Mouse (Mus musculus): ENCODE data around the gene Ccser2. TPM values are rescaled to one million over a fixed set of nuclear protein-coding genes. Genes with fewer than 3 reads are reported as not detected.
A peak's percentile ranks its signal among the peaks of the same experiment; 100 is the strongest.

Gene Ccser2
- polyA plus RNA-seq, 1 experiment from 2014 or later = 103 TPM

DNA sequence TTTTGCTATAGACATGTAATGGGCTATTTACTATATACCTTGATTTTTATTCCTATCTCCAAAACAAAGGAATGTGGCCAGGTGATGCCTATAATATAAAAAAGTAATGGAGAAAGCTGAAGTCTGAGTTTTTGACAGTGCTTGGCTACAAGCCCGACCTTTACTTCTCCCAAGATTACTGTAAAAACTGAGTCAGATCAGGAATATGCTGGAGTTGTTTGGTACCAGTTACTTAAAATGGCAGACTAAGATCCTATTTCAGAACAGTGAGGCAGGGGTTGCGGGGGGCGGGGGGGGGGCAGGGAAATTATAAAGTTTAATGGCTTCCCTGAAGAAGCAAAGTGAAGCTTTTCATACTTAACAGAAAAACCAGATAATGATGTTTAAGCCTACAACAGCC is 73.9 kb downstream of the Ccser2 start:
- ATAC-seq (ENCODE audit: low FRiP score, low read depth) = no peak
- Histone ChIP-seq H3K27ac (replicated peaks) (no peak overlapping the region), H3K9ac (no peak overlapping the region), H3K4me2 (no peak overlapping the region), H3K4me3 (no peak overlapping the region), H3K36me3 (peaks cover 10% of the 10 kb centered on the region; the same call in 1 of the 2 replicates), H3K4me1 (replicated peaks) (no peaks in the 10 kb centered on the region), H3K9me3 (no peaks in the 10 kb centered on the region), H3K27me3 (no peaks in the 10 kb centered on the region)
- WGBS = 94% methylated on average over 3 of the region's 3 CpGs

DNA sequence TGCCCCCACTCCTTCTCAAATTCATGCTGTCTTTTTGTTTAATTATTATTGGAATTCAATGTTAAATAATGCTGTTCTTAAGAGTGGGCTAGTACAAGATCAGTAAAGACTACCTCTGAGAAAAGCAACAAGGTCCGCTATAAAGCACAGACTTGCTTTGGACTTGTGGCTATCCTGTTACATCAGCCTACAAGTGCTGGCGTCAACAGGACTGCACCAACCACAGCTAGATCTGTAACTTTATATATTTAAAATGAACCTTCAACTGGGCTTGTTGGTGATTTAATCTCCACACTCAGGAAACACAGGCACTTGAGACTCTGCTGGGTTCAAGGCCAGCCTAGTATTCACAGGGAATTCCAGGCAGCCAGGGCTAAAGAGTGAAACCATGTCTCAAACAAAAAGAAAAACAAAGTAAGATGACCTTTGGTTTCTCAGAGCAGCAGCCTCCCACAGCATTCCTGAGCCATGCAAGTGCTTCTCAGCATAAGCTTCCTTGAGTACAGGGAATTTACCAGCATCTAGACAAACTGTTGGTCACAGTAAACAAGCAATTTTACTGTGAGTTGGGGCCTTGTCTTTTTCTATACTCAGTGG is 75.7 kb downstream of the Ccser2 start:
- Histone ChIP-seq H3K9ac (no peak overlapping the region), H3K36me3 (0 out of 2 replicates have a peak, but pooled peaks cover 4% of the 10 kb centered on the region), H3K27ac (replicated peaks) (no peak overlapping the region), H3K27me3 (no peaks in the 10 kb centered on the region), H3K9me3 (no peaks in the 10 kb centered on the region), H3K4me2 (no peak overlapping the region), H3K4me3 (no peak overlapping the region), H3K4me1 (replicated peaks) (no peaks in the 10 kb centered on the region)
- no peak for ATAC-seq (ENCODE audit: low FRiP score, low read depth)
- WGBS = 81% methylated on average over 2 of the region's 2 CpGs

DNA sequence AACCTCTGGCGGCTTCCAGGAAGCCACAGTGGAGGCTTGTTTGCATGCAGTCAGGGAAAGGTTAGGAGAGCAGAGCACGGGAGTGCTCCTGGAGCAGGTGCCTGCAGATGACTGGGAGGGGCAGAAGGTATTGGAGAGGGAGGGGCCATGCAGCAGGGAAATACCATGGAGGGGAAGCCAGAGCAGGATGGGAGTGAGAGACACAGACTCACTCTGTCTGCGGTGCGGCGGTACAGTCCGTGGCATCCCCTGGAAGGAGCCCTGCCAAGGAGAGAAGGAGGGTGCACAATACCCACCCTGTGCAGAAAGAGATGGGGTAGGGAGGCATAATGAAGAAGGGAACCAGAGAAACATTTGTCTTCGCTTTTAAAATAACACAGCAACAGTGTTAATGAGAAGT is 78.4 kb downstream of the Ccser2 start:
- no peak overlapping the region for H3K4me3 ChIP-seq
- WGBS = 74% methylated on average over 7 of the region's 7 CpGs
- no peaks in the 10 kb centered on the region for H3K9me3 ChIP-seq
- no peaks in the 10 kb centered on the region for H3K36me3 ChIP-seq
- H3K27me3 ChIP-seq = no peaks in the 10 kb centered on the region
- H3K4me2 ChIP-seq = no peak overlapping the region
- no peak overlapping the region for H3K27ac ChIP-seq (replicated peaks)
- H3K9ac ChIP-seq = no peak overlapping the region
- H3K4me1 ChIP-seq (replicated peaks) = no peaks in the 10 kb centered on the region
- 0 out of 2 replicates have a peak, but pooled peaks have one; percentile 59 for ATAC-seq (ENCODE audit: low FRiP score, low read depth)

DNA sequence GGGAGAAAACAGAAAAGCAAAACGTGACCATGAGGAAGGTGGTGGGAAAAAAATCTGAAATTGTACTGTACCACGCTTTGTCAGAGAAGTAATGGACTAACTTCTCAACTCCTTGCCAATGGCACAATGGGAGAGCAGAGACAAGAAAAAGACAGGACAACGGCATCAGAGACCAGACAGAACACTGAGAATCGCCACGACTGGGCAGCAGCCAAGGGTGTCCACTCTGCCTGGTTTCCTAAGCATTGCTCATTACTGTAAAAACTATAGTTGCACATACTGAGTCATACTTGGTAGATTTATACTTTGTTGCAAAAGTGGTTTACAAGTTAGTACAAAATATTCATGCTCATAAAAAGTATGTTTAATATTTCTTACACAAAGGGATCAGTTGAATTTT is 82.9 kb downstream of the Ccser2 start:
- Histone ChIP-seq H3K4me1 (replicated peaks) (no peaks in the 10 kb centered on the region), H3K4me2 (no peak overlapping the region), H3K27ac (replicated peaks) (no peak overlapping the region), H3K9ac (no peak overlapping the region), H3K36me3 (peaks cover 5% of the 10 kb centered on the region), H3K27me3 (no peaks in the 10 kb centered on the region), H3K9me3 (no peaks in the 10 kb centered on the region), H3K4me3 (no peak overlapping the region)
- WGBS = 81% methylated on average over 5 of the region's 5 CpGs
- ATAC-seq (ENCODE audit: low FRiP score, low read depth) = no peak

DNA sequence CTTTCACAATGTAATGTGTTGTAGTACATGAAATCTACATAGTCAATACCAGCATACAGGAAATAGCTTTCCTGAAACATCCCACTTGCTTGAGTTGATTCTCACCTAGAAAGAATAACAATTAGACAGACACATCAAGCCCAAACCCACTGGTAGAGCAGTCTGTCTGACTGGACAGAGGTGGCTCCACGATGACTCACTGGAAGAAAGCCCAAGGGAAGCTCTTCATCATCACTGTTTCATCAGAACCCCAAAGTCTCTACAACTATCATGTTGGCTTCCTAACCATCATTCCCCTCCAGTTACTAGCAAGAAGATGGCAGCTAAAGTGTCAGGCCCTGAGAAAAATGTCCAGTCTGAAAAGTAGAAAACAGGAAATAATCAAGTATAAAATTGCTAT is 83.5 kb downstream of the Ccser2 start:
- no peak overlapping the region for H3K4me2 ChIP-seq
- ATAC-seq (ENCODE audit: low FRiP score, low read depth) = no peak
- 97% methylated on average over 1 of the region's 1 CpGs for WGBS

DNA sequence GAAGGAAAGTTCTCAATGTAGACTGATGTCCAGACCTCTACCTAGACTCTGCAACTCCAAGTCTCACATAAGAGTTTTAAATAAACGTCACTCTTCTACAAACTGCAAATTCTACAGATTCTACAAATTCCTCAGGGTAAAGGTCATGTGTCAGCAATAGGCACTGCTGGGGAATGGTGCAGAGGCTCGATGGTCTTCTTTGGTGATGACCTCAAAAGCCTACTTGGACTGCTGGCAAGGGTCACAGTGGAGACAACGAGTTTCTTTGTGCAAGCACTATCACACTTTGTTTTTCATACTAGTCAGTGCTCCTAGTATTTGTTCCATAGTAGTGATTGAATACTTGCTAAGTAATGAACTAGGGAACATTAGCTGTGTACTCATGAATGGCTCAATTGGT is 85.0 kb downstream of the Ccser2 start:
- Histone ChIP-seq H3K9ac (no peak overlapping the region), H3K4me2 (no peak overlapping the region), H3K4me3 (no peak overlapping the region), H3K27me3 (no peaks in the 10 kb centered on the region), H3K4me1 (replicated peaks) (no peaks in the 10 kb centered on the region), H3K36me3 (peaks cover 15% of the 10 kb centered on the region), H3K9me3 (no peaks in the 10 kb centered on the region), H3K27ac (replicated peaks) (no peak overlapping the region)
- WGBS = 69% methylated on average over 3 of the region's 3 CpGs
- ATAC-seq (ENCODE audit: low FRiP score, low read depth) = no peak

More for the DNA sequence above, 83.5 kb downstream of the Ccser2 start:
- Histone ChIP-seq H3K4me3 (no peak overlapping the region), H3K27me3 (no peaks in the 10 kb centered on the region), H3K4me1 (replicated peaks) (no peaks in the 10 kb centered on the region), H3K9me3 (no peaks in the 10 kb centered on the region), H3K9ac (no peak overlapping the region), H3K27ac (replicated peaks) (no peak overlapping the region), H3K36me3 (peaks cover 5% of the 10 kb centered on the region)

DNA sequence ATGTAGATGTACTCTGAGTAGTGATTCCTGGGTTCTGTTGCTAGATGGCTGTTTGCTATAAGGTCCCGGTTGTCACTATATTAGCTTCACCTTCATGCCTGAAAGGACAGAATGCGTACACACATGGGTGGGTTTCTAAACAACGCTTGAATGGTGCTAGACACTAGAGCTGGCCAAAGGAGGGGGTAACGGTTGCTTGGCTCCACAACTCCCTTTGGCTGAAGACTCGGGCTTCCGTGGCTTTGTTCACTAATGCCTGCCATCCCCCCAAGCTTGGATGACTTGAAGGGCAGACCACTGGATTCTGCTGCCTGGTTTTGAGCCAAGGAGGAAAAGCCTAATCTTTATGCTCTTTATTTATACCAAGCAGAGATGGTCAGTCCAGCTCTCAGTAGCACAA is 98.3 kb downstream of the Ccser2 start:
- Histone ChIP-seq H3K27ac (replicated peaks) (peak overlapping the region; percentile 39; the same call in 1 of the 2 replicates), H3K36me3 (no peaks in the 10 kb centered on the region), H3K4me2 (no peak overlapping the region), H3K4me3 (no peak overlapping the region), H3K9me3 (no peaks in the 10 kb centered on the region), H3K27me3 (no peaks in the 10 kb centered on the region), H3K9ac (no peak overlapping the region), H3K4me1 (replicated peaks) (peaks cover 9% of the 10 kb centered on the region)
- peak; percentile 75 for ATAC-seq (ENCODE audit: low FRiP score, low read depth)
- 30% methylated on average over 6 of the region's 6 CpGs for WGBS

DNA sequence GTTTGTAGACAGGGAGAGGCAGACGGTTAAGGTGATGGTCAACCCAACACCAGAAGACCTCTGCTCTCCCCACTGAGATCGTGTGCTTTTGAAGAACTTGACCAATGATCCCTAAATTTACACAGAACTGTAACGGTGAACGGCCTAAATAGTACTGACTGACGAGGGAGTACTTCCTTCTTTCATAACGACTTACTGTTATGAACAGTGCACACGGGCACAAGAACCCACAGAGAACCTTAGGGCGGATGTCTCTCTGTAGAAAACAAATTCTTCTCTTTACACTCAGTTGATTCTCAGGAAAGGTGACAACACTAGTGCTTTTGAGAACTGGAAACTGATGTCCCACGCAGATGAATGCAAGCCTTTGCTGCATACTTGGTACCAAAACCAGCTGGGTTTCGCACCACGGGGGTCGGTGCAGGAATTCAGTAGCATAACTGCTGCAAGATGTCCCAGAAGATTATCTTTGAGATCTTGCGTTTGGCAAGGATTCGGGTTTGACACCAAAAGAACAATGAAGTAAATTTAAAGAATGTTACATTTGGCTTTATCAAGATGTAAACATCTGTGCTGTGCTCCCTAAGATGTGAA is 99.7 kb downstream of the Ccser2 start:
- no peak overlapping the region for H3K4me2 ChIP-seq
- no peaks in the 10 kb centered on the region for H3K27me3 ChIP-seq
- no peaks in the 10 kb centered on the region for H3K9me3 ChIP-seq
- H3K9ac ChIP-seq = no peak overlapping the region
- no peaks in the 10 kb centered on the region for H3K36me3 ChIP-seq
- H3K4me3 ChIP-seq = no peak overlapping the region
- 0 out of 2 replicates have a peak overlapping the region, but pooled peaks have one; percentile 0 for H3K27ac ChIP-seq (replicated peaks)
- no peak for ATAC-seq (ENCODE audit: low FRiP score, low read depth)
- peaks cover 9% of the 10 kb centered on the region for H3K4me1 ChIP-seq (replicated peaks)
- 79% methylated on average over 14 of the region's 14 CpGs for WGBS

DNA sequence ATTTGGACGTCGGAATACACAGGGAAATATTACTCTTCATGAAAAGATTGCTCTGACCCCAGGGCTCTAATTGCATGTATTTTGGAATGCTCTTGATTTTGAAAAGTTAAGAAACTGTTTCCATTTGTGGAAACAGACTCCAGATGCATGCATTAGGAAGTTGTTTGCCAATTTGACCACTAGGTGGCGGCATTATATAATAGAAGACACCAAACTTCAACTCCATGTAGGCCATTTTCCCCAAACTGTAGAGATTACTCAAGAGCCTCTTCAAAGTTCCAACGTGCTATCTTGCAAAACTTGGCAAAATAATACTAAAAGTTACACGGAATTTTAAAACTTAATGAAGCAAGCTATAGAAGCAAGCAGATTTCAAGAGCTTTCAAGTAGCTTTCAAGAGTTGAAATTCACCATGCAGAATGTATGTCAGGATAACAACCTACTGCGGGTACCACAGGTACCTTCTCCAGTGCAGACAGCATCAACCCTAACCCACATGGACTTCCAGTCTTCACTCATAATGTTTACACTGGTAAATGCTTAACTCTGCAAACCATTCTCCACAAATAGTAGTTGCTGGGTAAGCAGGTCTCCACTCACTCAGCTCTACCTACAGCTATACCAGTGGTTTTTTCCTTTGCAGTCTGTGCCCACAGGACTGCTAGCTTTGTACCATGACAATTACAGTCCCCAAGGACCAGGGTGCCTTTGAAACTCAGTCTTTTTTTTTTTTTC is 101.4 kb downstream of the Ccser2 start:
- no peak overlapping the region for H3K4me2 ChIP-seq
- peaks cover 9% of the 10 kb centered on the region for H3K4me1 ChIP-seq (replicated peaks)
- H3K9ac ChIP-seq = no peak overlapping the region
- WGBS = 16% methylated on average over 6 of the region's 6 CpGs
- no peaks in the 10 kb centered on the region for H3K27me3 ChIP-seq
- H3K4me3 ChIP-seq = no peak overlapping the region
- H3K27ac ChIP-seq (replicated peaks) = no peak overlapping the region
- H3K36me3 ChIP-seq = no peaks in the 10 kb centered on the region
- H3K9me3 ChIP-seq = no peaks in the 10 kb centered on the region
- no peak for ATAC-seq (ENCODE audit: low FRiP score, low read depth)

DNA sequence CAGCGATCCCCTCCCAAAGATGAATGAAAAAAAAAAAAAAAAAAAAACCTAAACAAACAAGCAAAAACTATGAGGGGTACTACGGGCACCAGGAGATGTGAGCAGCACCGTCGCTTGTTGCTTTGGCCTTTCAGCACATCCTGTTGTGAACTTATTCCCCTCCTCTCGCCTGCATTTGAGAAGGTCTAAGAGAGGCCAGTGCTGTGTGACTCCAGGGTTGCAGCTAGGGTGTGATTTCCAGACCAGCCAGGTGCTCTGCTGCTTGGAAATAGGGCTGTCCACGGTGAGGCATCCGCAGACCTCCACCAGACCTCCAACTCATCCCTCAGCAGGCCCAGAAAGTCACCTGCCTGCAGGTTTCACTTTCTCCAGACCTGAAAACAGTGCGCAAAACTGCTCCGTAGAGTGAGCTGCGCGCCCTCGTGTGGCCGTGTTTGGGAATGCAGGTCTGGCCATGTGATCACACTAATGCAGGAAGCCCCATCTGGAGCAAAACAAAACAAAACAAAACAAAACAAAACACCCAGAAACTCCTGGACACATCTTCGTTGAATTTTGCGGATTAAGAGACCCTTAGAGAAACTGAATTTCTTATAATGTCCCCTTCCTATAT is 104.6 kb downstream of the Ccser2 start:
- Histone ChIP-seq H3K27me3 (no peaks in the 10 kb centered on the region), H3K4me2 (peak overlapping the region; percentile 23), H3K4me3 (no peak overlapping the region), H3K9me3 (no peaks in the 10 kb centered on the region), H3K9ac (no peak overlapping the region), H3K36me3 (no peaks in the 10 kb centered on the region), H3K4me1 (replicated peaks) (no peaks in the 10 kb centered on the region), H3K27ac (replicated peaks) (no peak overlapping the region)
- WGBS = 24% methylated on average over 15 of the region's 15 CpGs
- ATAC-seq (ENCODE audit: low FRiP score, low read depth) = peak; percentile 40; the same call in 1 of the 2 replicates

DNA sequence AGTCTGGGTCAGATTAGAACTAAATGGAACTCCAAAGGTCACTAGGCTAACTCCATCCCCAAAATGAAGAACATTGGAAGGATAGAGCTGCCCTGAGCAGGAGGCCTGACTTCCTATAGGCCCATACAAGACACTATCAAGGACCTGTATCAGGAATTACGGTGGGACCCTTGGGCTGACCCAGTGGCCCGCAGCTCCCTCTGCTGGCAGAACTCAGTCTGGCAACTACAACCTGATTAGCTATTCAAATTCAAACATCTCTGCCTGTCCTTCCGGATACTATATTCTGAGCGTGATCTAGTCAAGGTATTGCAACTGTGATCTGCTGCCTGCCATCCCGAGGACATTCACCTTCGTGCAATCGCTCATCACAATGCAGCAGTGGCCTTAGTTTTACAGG is 106.2 kb downstream of the Ccser2 start:
- no peak for ATAC-seq (ENCODE audit: low FRiP score, low read depth)
- Histone ChIP-seq H3K4me1 (replicated peaks) (no peaks in the 10 kb centered on the region), H3K36me3 (no peaks in the 10 kb centered on the region), H3K27ac (replicated peaks) (no peak overlapping the region), H3K9me3 (no peaks in the 10 kb centered on the region), H3K4me2 (no peak overlapping the region), H3K4me3 (no peak overlapping the region), H3K9ac (no peak overlapping the region), H3K27me3 (no peaks in the 10 kb centered on the region)
- WGBS = 28% methylated on average over 7 of the region's 7 CpGs

DNA sequence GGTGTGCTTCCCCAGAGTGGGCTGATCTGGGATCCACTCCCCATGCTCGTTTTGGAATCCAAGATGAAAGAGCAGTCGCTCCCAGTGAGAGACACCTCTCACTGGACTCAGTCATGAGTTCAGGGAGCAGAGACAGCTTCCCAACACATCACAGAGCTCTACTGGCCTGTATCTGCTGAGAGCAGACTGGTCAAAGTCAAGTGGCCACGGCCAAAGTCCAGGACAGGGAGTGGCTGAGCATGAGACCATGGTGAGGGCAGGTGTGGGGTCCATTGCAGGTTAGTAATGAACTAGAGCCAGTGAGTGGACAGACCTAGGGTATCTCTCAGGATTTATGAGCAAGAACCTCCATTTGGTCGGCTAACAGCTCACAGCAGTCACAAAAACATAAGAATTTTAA is 109.6 kb downstream of the Ccser2 start:
- Histone ChIP-seq H3K27ac (replicated peaks) (no peak overlapping the region), H3K4me1 (replicated peaks) (0 out of 2 replicates have a peak, but pooled peaks cover 3% of the 10 kb centered on the region), H3K9ac (no peak overlapping the region), H3K9me3 (no peaks in the 10 kb centered on the region), H3K4me2 (no peak overlapping the region), H3K27me3 (no peaks in the 10 kb centered on the region), H3K36me3 (no peaks in the 10 kb centered on the region), H3K4me3 (no peak overlapping the region)
- 80% methylated on average over 4 of the region's 4 CpGs for WGBS
- ATAC-seq (ENCODE audit: low FRiP score, low read depth) = no peak

All from hindbrain, embryonic 15.5 days (tissue).